Mouse (Mus musculus) forebrain, embryonic 15.5 days (tissue): ENCODE results near the gene Casp2. TPM values are rescaled to one million over a fixed set of nuclear protein-coding genes. Genes with fewer than 3 reads are reported as not detected.

Experiments
- ATAC-seq: fragments of 200-750 bp; cut with Nextera tagmentation; replicated peaks from 2 replicates; pipeline ENCODE4 v1.8.0; 2017; ENCODE audit warnings: mild to moderate bottlenecking, moderate TSS enrichment, moderate library complexity
- H3K27ac ChIP-seq: fragments of 300-500 bp; sonication (generic); replicated peaks from 2 replicates; pipeline ENCODE4 v1.5.1; 2015; ENCODE audit warnings: mild to moderate bottlenecking, inconsistent platforms
- H3K27me3 ChIP-seq: fragments of 300-500 bp; sonication (generic); 2 replicates; pipeline ENCODE4 v1.6.1; 2015; ENCODE audit warnings: inconsistent platforms
- H3K36me3 ChIP-seq: fragments of 300-500 bp; sonication (generic); 2 replicates; pipeline ENCODE4 v1.6.1; 2015; ENCODE audit warnings: mild to moderate bottlenecking, inconsistent platforms
- H3K4me1 ChIP-seq: fragments of 300-500 bp; sonication (generic); 2 replicates; pipeline ENCODE4 v1.6.1; 2015; ENCODE audit warnings: inconsistent platforms
- H3K4me2 ChIP-seq: fragments of 300-500 bp; sonication (generic); replicated peaks from 2 replicates; pipeline ENCODE4 v1.6.1; 2015; ENCODE audit warnings: mild to moderate bottlenecking, inconsistent platforms
- H3K4me3 ChIP-seq: fragments of 300-500 bp; sonication (generic); 2 replicates; pipeline ENCODE4 v1.5.1; 2015; ENCODE audit warnings: mild to moderate bottlenecking, inconsistent platforms
- H3K9ac ChIP-seq: fragments of 300-500 bp; sonication (generic); replicated peaks from 2 replicates; pipeline ENCODE4 v1.6.1; 2015; ENCODE audit warnings: mild to moderate bottlenecking, inconsistent platforms
- H3K9me3 ChIP-seq: fragments of 300-500 bp; sonication (generic); 2 replicates; pipeline ENCODE4 v1.6.1; 2016; ENCODE audit warnings: inconsistent platforms
- WGBS: fragments of 180-500 bp; shearing (Covaris S2); methylation state at CpG from one replicate; pipeline ENCODE4 v1.1.7; 2015; ENCODE audit warnings: mixed read lengths; 5-methylcytosine and 5-hydroxymethylcytosine counted together
- polyA plus RNA-seq: library from polyadenylated mRNA; unstranded; fragments of >200 nt; fragmentation: Nextera tagmentation; extraction: Ambion mirVana; gene quantifications from 2 replicates; pipeline ENCODE4 v1.2.1, GENCODE M21; 2015

Casp2 gene
- polyA plus RNA-seq, 1 experiment from 2014 or later = 61.4 TPM

GRCm38 (mm10) chr6:42287562-42287961, 22.8 kb downstream of the Casp2 start:
- Histone ChIP-seq H3K4me3 (no peak overlapping the region), H3K27me3 (no peaks in the 10 kb centered on the region), H3K4me2 (no peak overlapping the region), H3K9me3 (no peaks in the 10 kb centered on the region), H3K4me1 (no peaks in the 10 kb centered on the region), H3K36me3 (peaks cover 51% of the 10 kb centered on the region), H3K27ac (no peak overlapping the region), H3K9ac (no peak overlapping the region)
- no peak for ATAC-seq

- ATAC-seq = no peak
- Histone ChIP-seq H3K36me3 (peaks cover 31% of the 10 kb centered on the region), H3K27ac (no peak overlapping the region), H3K9me3 (no peaks in the 10 kb centered on the region), H3K27me3 (no peaks in the 10 kb centered on the region), H3K4me2 (no peak overlapping the region), H3K9ac (no peak overlapping the region), H3K4me3 (no peak overlapping the region), H3K4me1 (no peaks in the 10 kb centered on the region)
- 92% methylated on average over 6 of the region's 6 CpGs for WGBS
These were observed 28.5 kb downstream of the Casp2 start for GRCm38 (mm10) chr6:42293327-42293726.

- Histone ChIP-seq H3K9ac (no peak overlapping the region), H3K36me3 (peaks cover 39% of the 10 kb centered on the region), H3K9me3 (no peaks in the 10 kb centered on the region), H3K4me1 (no peaks in the 10 kb centered on the region), H3K27ac (no peak overlapping the region), H3K4me2 (no peak overlapping the region), H3K4me3 (no peak overlapping the region), H3K27me3 (no peaks in the 10 kb centered on the region)
- no peak for ATAC-seq
- 84% methylated on average over 3 of the region's 3 CpGs for WGBS
These were observed 30.8 kb downstream of the Casp2 start for GRCm38 (mm10) chr6:42295549-42296094.

- no peak for ATAC-seq
These were observed 34.6 kb downstream of the Casp2 start for GRCm38 (mm10) chr6:42299362-42299761.

GRCm38 (mm10) chr6:42309816-42310378, 45.1 kb downstream of the Casp2 start:
- no peak overlapping the region for H3K4me3 ChIP-seq
- H3K27me3 ChIP-seq = no peaks in the 10 kb centered on the region
- no peak overlapping the region for H3K9ac ChIP-seq
- ATAC-seq = no peak
- no peaks in the 10 kb centered on the region for H3K9me3 ChIP-seq
- no peaks in the 10 kb centered on the region for H3K4me1 ChIP-seq
- H3K27ac ChIP-seq = no peak overlapping the region
- 50% methylated on average over 8 of the region's 8 CpGs for WGBS
- H3K4me2 ChIP-seq = no peak overlapping the region
- peaks cover 38% of the 10 kb centered on the region for H3K36me3 ChIP-seq

More at GRCm38 (mm10) chr6:42299362-42299761, 34.6 kb downstream of the Casp2 start:
- H3K4me2 ChIP-seq = no peak overlapping the region
- no peaks in the 10 kb centered on the region for H3K9me3 ChIP-seq
- peaks cover 24% of the 10 kb centered on the region; the same call in 1 of the 2 replicates for H3K36me3 ChIP-seq
- no peak overlapping the region for H3K9ac ChIP-seq
- no peaks in the 10 kb centered on the region for H3K4me1 ChIP-seq
- no peaks in the 10 kb centered on the region for H3K27me3 ChIP-seq
- no peak overlapping the region for H3K4me3 ChIP-seq
- no peak overlapping the region for H3K27ac ChIP-seq
- 95% methylated on average over 5 of the region's 5 CpGs for WGBS

GRCm38 (mm10) chr6:42310427-42311053, 45.8 kb downstream of the Casp2 start:
- Histone ChIP-seq H3K9me3 (no peaks in the 10 kb centered on the region), H3K36me3 (peaks cover 36% of the 10 kb centered on the region), H3K9ac (no peak overlapping the region), H3K4me3 (no peak overlapping the region), H3K4me1 (no peaks in the 10 kb centered on the region), H3K27me3 (no peaks in the 10 kb centered on the region), H3K27ac (no peak overlapping the region), H3K4me2 (no peak overlapping the region)
- 90% methylated on average over 2 of the region's 2 CpGs for WGBS
- ATAC-seq = no peak

GRCm38 (mm10) chr6:42318293-42318692, 53.5 kb downstream of the Casp2 start:
- WGBS = 90% methylated on average over 4 of the region's 4 CpGs
- Histone ChIP-seq H3K4me1 (peaks cover 13% of the 10 kb centered on the region), H3K9ac (no peak overlapping the region), H3K4me3 (no peak overlapping the region), H3K27ac (no peak overlapping the region), H3K9me3 (no peaks in the 10 kb centered on the region), H3K27me3 (no peaks in the 10 kb centered on the region), H3K36me3 (peaks cover 21% of the 10 kb centered on the region), H3K4me2 (no peak overlapping the region)
- no peak for ATAC-seq

- no peaks in the 10 kb centered on the region for H3K9me3 ChIP-seq
- H3K27ac ChIP-seq = peak overlapping the region; percentile 86
- H3K4me3 ChIP-seq = peak overlapping the region; percentile 92
- peak overlapping the region; percentile 94 for H3K4me2 ChIP-seq
- H3K27me3 ChIP-seq = no peaks in the 10 kb centered on the region
- ATAC-seq = peak; percentile 39
- H3K4me1 ChIP-seq = peaks cover 20% of the 10 kb centered on the region
- 1% methylated on average over 28 of the region's 28 CpGs for WGBS
- peak overlapping the region; percentile 80 for H3K9ac ChIP-seq
- peaks cover 10% of the 10 kb centered on the region; the same call in 1 of the 2 replicates for H3K36me3 ChIP-seq
These were observed 58.7 kb downstream of the Casp2 start for GRCm38 (mm10) chr6:42323371-42324066.

- peak; percentile 77 for ATAC-seq
- under 1% methylated on average over 27 of the region's 32 CpGs for WGBS
- Histone ChIP-seq H3K4me1 (peaks cover 20% of the 10 kb centered on the region), H3K4me2 (peak overlapping the region; percentile 94), H3K9me3 (no peaks in the 10 kb centered on the region), H3K27me3 (no peaks in the 10 kb centered on the region), H3K4me3 (peak overlapping the region; percentile 92), H3K27ac (peak overlapping the region; percentile 86), H3K9ac (peak overlapping the region; percentile 80), H3K36me3 (peaks cover 6% of the 10 kb centered on the region; the same call in 1 of the 2 replicates)
These were observed 59.3 kb downstream of the Casp2 start for GRCm38 (mm10) chr6:42324067-42324481.

- Histone ChIP-seq H3K9ac (peak within 1 kb of the TSS; percentile 80), H3K27me3 (no peaks in the 10 kb centered on the region), H3K4me2 (peak within 1 kb of the TSS; percentile 94), H3K9me3 (no peaks in the 10 kb centered on the region), H3K4me3 (peak within 1 kb of the TSS; percentile 92), H3K4me1 (peaks cover 20% of the 10 kb centered on the region), H3K27ac (peak within 1 kb of the TSS; percentile 86), H3K36me3 (peaks cover 6% of the 10 kb centered on the region; the same call in 1 of the 2 replicates)
- WGBS = under 1% methylated on average over 51 of the region's 68 CpGs
- peak; percentile 91 for ATAC-seq
These were observed 59.9 kb downstream of the Casp2 start, which contains the start of gene Fam131b for GRCm38 (mm10) chr6:42324482-42325267. TSS of gene Fam131b (minus strand) at chr6:42324643.

GRCm38 (mm10) chr6:42325268-42325609, 60.5 kb downstream of the Casp2 start:
- WGBS = 2% methylated on average over 7 of the region's 7 CpGs
- Histone ChIP-seq H3K9ac (peak overlapping the region; percentile 80), H3K9me3 (no peaks in the 10 kb centered on the region), H3K4me1 (peaks cover 20% of the 10 kb centered on the region), H3K4me3 (peak overlapping the region; percentile 92), H3K4me2 (peak overlapping the region; percentile 94), H3K27ac (peak overlapping the region; percentile 86), H3K27me3 (no peaks in the 10 kb centered on the region), H3K36me3 (peaks cover 6% of the 10 kb centered on the region; the same call in 1 of the 2 replicates)
- ATAC-seq = 0 out of 2 replicates have a peak, but pooled peaks have one; percentile 3
